Mouse (Mus musculus) erythroblast, embryonic 14.5 days (primary cell): Measurements from ENCODE around the gene Sgpp1.

Experiments
- GATA1 ChIP-seq: IDR thresholded peaks from 2 replicates; pipeline ENCODE4 v1.6.1; 2012; ENCODE audit warnings: low read length, inconsistent platforms, mixed read lengths
- TAL1 ChIP-seq: IDR thresholded peaks from 3 replicates; pipeline ENCODE4 v1.6.1; 2012; ENCODE audit warnings: low read length, inconsistent platforms, mixed read lengths

- no peak for TF ChIP-seq TAL1
- TF ChIP-seq GATA1, result no peak
Measured at GRCm38 (mm10) chr12:75702084-75702738, 33.3 kb downstream of the Sgpp1 start.
